Mouse (Mus musculus): ENCODE results near the gene Mipep.

DNA sequence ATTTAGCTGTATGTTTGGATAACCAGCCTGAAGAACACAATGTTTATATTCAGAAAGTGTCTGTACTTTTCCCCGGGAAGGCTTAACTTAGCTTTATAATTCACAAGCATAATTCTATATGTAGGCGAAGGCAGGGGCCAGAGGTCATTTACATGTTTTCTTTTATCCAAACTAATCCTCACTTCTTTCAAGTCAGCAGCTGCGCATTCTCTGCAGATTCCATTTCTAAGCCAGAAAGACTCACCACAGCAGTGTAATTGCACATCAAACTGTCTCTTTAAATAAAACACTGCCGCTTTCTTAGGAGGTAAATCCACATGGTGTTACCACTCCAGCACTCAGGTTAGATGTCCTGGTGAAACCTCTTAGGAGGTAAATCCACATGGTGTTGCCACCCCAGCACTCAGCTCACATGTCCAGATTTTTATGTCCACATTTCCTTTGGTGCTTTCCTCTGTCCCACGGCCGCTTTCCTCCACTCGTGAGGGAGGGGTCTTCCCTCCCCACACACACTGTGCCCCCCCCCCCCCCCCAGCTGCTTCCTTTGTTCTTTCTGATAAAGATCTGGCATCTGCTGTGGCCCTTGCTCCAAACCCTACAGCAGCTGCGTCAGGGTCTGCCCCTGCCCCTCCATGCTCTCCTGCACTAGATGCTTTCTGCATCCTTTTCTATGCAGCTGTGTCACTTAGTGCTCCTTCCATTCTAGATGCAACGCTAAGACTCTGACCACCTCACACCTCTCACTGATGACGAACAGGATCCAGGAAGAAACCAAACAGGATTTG lies 61.1 kb downstream of the Mipep start:
- no peak for TF ChIP-seq GATA1 (IDR thresholded peaks at IDR 0.05; ENCODE audit: low read length)
- no peak for TF ChIP-seq TAL1 (IDR thresholded peaks at IDR 0.05; ENCODE audit: low read length)
